Mouse (Mus musculus) c-Kit-positive CD71-positive TER-119-negative erythroid progenitor cells, embryonic 14.5 days (primary cell): ENCODE results near the gene Lhfpl2.
"Not testable (repeated sequence)": the region's sequence is repeated elsewhere in the genome, so short reads cannot be mapped to it uniquely, and the experiment has no call there.

Experiments used
- DNase-seq: peaks from one replicate; pipeline ENCODE4 v3.0.0-alpha.2; 2013; ENCODE audit warnings: low read depth

Gene Lhfpl2

GRCm38 (mm10) chr13:94057563-94058560 is at the start of gene Lhfpl2:
Gene Lhfpl2 (plus strand): TSS chr13:94057796.
- no peak for DNase-seq

DNA sequence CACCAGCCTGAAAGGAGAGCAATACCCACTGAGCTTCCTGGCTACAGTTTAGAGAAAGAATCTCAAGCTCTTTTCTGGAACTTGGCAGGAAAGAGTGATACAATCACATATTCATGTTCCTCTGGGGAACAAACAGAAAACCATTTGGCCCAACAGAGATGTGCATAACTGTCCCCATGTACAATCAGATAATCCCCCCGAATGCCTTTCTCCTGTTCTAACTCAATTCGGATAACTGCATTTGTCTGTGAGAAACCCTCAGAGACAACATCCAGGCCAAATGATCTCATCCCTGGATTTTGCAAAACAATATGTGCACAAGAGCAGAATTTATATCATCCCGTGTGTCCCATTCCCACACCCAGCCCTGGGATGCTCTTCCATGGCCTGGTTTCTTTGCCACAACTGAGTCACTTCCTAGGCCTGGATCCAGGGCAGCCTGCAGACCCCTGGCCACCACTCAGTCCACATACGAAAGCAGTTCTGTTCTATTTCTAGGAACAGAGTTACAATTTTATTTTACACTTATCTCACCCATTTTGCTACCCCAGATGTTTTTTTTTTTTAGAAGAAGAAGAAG is 45.5 kb upstream of the Lhfpl2 start:
- DNase-seq: no peak

DNA sequence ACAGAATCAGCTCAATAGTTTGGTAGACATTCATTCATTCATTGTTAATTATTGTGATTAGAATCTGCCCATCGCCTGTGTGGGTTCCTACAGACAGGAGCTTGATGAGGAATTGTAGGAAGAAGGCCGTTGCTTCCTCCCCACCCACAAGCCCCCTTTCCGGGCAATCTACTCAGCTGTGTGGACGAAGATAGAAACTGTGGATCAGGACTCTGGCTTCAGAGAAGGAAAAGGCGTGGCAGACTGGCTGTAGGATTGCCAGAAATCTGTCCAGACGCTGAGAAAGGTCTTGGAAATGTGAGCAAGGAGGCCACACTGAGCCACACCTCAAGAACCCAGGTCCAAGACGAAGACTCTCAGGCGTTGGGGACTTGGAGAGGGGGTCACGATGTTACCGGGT is 43.6 kb upstream of the Lhfpl2 start:
- DNase-seq: no peak

- DNase-seq: not testable (repeated sequence)
Measured at GRCm38 (mm10) chr13:94024575-94024974, 33.0 kb upstream of the Lhfpl2 start.

GRCm38 (mm10) chr13:94029147-94029546 is 28.4 kb upstream of the Lhfpl2 start:
- DNase-seq: no peak

GRCm38 (mm10) chr13:94030551-94030950 is 27.0 kb upstream of the Lhfpl2 start:
- no peak for DNase-seq

DNA sequence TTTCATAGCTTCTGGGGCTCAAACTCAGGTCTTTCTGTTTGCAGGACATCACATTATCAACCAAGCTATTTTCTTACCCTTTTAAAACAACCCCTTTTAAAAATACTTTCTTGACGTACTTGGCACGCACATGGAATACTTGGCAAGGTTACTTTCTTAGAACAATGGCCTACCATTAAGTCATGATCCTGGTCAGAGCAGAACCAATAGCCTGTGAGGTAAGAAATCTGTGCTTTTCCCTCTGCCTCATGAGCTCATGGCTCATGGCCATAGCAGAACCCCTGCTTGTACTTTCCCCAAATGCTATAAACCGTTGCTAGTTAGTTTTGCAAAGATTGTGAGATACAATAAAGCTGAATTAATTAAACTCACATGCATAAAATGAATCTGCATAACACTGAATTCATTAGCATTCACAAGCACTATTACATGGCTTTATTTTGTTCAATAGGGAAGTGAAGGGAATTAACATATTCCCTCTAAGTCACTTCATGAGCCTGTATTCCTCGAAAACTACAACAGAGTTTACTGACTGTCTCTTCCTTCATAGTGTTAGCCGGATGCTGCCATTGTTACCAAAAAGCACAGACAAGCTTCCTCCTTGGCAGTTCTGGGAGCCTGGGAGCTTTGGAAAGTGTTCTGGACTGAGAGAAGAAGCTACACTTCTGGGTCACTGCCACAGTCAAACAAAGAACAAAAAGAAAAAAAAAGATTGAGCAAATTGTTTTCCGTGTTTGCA is 20.1 kb upstream of the Lhfpl2 start:
- no peak for DNase-seq

GRCm38 (mm10) chr13:94038052-94038340 is 19.6 kb upstream of the Lhfpl2 start:
- DNase-seq: no peak

DNA sequence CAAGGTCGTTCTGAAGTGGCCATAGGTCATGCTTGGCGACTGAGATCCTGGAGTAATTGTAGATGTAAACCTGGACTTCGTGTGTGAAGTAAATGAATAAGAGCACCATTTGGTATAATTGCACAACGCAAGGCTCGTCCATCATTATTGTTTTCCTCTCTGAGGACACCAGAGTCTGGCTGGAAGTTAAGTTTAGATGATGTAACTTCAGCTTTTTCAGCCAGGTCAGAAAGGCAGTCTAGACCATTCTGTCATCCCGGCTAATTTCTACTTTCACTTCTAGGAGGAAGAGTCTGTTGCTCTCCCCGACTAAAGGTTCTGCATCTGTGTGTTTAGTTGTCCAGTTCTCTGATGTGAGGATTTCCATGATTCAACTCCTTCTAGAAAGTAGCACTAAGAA is 7.6 kb upstream of the Lhfpl2 start:
- no peak for DNase-seq

- no peak for DNase-seq
Measured at GRCm38 (mm10) chr13:94050782-94051181, 6.8 kb upstream of the Lhfpl2 start.

GRCm38 (mm10) chr13:94057036-94057562 is 497 bp upstream of the Lhfpl2 start:
- no peak for DNase-seq

- DNase-seq: no peak
Measured at GRCm38 (mm10) chr13:94058642-94059222, 1.1 kb downstream of the Lhfpl2 start.

- no peak for DNase-seq
Measured at GRCm38 (mm10) chr13:94059373-94059772, 1.8 kb downstream of the Lhfpl2 start.

GRCm38 (mm10) chr13:94059778-94060177 is 2.2 kb downstream of the Lhfpl2 start:
- no peak for DNase-seq

DNA sequence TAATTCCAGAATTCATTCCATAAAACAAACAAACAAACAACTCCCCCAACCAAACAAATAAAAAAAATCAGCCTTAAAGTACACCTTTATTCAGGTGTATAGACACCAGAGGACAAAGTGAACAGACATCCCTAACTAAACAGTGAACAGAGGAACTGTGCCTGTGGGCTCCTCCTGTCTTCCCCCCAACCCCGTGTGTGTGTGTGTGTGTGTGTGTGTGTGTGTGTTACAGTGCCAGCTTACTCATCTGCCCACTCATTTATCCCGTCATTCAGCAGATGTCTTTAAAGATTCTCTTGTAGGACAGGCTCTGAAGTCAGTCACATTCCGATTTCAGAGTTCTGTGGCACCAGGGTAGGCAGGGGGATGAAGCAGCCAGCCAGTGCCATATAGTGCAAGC is 2.9 kb downstream of the Lhfpl2 start:
- DNase-seq: no peak

GRCm38 (mm10) chr13:94061256-94061877 is 3.8 kb downstream of the Lhfpl2 start:
- DNase-seq: no peak

DNA sequence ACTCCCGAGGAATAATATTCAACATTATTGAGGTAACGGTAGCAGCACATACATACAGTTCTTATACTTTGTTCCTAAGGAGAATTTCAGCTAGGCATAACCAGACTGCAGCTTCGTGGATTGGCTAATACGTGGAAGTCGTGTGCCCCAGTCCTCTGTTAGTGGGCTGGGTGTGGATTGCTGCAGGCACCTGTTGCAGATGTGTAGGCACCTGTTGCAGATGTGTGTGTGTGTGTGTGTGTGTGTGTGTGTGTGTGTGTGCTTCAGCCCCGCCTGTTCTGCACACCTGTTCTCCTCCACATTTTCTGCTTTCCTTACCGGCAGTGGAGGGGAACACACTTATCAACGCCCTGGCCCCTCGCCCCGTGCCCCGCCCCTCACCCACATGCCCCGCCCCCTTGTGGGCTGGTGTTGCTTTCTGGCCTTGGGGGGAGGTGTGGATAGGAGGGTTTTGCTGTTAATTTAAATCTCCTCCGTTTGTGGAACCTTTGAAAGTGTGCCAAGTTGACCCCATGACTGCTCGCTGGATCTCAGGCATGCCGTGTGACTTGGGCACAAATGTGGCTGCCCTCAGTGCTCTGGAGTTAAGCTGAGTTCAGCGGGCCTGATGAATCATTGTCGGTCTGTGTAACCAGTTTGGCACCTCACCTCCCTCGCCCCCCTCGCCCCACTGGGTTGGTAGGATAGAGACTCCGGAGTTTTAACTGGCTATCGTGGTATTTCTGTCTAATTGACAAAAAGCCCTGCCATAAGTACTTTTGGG is 4.9 kb downstream of the Lhfpl2 start:
- no peak for DNase-seq

DNA sequence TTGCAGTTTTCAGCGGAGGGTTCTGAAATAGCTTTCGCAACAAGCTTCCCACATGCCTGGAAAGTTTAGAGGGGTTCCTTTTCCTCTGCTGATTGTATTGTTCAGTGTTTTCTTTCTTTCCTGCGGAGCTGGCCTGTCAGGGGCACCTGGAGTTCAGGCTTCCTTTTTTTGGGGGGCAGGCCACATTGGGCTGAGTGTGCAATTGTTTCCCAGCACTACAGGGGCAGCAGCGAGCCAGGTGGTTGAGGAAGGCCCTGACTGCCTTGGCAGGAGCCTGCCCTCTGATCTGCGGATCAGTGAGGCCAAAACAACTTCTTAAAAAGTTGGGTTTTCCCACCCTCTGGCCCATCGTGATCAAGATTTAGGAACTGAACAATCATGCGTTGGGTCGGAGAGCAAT is 5.6 kb downstream of the Lhfpl2 start:
- DNase-seq: no peak

DNA sequence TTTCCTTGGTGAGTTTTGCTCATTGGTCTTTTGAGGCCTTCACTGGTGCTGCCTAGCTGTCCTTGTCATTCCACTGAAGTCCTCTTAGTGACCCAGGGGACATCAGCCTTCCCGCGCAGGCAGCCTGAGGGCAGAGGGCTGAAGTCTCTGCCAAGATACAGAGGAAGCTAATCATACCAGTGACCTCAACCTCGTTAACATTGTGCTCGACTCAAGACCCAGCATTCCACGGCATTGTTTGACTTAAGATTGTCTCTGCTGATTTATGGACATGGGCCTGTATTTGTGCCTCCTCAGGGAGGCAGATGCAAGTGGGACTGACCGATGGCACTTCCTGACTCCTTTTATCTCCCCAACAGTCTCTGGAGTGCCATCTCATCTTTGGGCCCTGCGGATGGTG is 7.0 kb downstream of the Lhfpl2 start:
- DNase-seq: no peak

- DNase-seq: no peak
Measured at GRCm38 (mm10) chr13:94065276-94066050, 7.9 kb downstream of the Lhfpl2 start.
